Mouse (Mus musculus) myocyte (in vitro differentiated cells): ENCODE measurements around the gene Atp11a.

Experiments
- CEBPB ChIP-seq: IDR thresholded peaks from 2 replicates; pipeline ENCODE4 v1.6.1; 2011; ENCODE audit warnings: mild to moderate bottlenecking, moderate library complexity; ENCODE audit not compliant: poor library complexity, insufficient read depth, severe bottlenecking
- E2F4 ChIP-seq: IDR thresholded peaks from one replicate; pipeline ENCODE4 v1.6.1; 2011; ENCODE audit warnings: mild to moderate bottlenecking, control low read depth, moderate library complexity; ENCODE audit not compliant: insufficient read depth
- MAX ChIP-seq: IDR thresholded peaks from one replicate; pipeline ENCODE4 v1.6.1; 2011; ENCODE audit warnings: low read depth, mild to moderate bottlenecking, control low read depth
- MYOD1 ChIP-seq, 3 experiments: IDR thresholded peaks; one replicate each; pipeline ENCODE4 v1.6.1; 2011; ENCODE audit warnings: control low read depth in 2 of 3, low read depth in 2 of 3, mild to moderate bottlenecking in 2 of 3, moderate library complexity in 1 of 3; ENCODE audit not compliant: insufficient read length in 2 of 3, control insufficient read depth in 1 of 3
- MYOG ChIP-seq, 3 experiments: IDR thresholded peaks; one replicate each; pipeline ENCODE4 v1.6.1; 2011; ENCODE audit warnings: control low read depth in 2 of 3, low read depth in 2 of 3, mild to moderate bottlenecking in 2 of 3; ENCODE audit not compliant: insufficient read length in 2 of 3, control insufficient read depth in 1 of 3, insufficient read depth in 1 of 3
- POLR2A ChIP-seq: IDR thresholded peaks from one replicate; pipeline ENCODE4 v1.6.1; 2011; ENCODE audit warnings: low read depth, mild to moderate bottlenecking, control low read depth, moderate library complexity; ENCODE audit not compliant: insufficient read length
- POLR2AphosphoS2 ChIP-seq: IDR thresholded peaks from one replicate; pipeline ENCODE4 v1.6.1; 2011; ENCODE audit warnings: low read depth, control low read depth; ENCODE audit not compliant: insufficient read length
- SRF ChIP-seq: IDR thresholded peaks from one replicate; pipeline ENCODE4 v1.6.1; 2011; ENCODE audit warnings: low read depth; ENCODE audit not compliant: control insufficient read depth, insufficient read length
- TCF3 ChIP-seq: IDR thresholded peaks from one replicate; pipeline ENCODE4 v1.6.1; 2011; ENCODE audit warnings: low read depth, control low read depth; ENCODE audit not compliant: insufficient read length
- USF1 ChIP-seq: IDR thresholded peaks from one replicate; pipeline ENCODE4 v1.6.1; 2011; ENCODE audit warnings: low read depth, mild to moderate bottlenecking, control low read depth, moderate library complexity

- no peak for TF ChIP-seq MAX
- TF ChIP-seq POLR2A, result no peak
- no peak for TF ChIP-seq POLR2AphosphoS2
- TF ChIP-seq E2F4, result no peak
- no peak for TF ChIP-seq CEBPB
- no peak for TF ChIP-seq USF1
- no peak for TF ChIP-seq SRF
- TF ChIP-seq TCF3, result no peak
- no peak for TF ChIP-seq MYOD1 (IDR thresholded peaks at IDR 0.05; ENCODE audit: control insufficient read depth in 1 of 3, insufficient read length in 2 of 3, low read depth in 2 of 3)
- TF ChIP-seq MYOG (IDR thresholded peaks at IDR 0.05; ENCODE audit: control insufficient read depth in 1 of 3, insufficient read depth in 1 of 3, insufficient read length in 2 of 3, low read depth in 2 of 3), result no peak
Observed at GRCm38 (mm10) chr8:12828298-12828697, 71.5 kb downstream of the Atp11a start.
